8 mouse cellular contexts compared by ENCODE assay signal in genomic region chr14:25636297-25636696, GRCm38 (mm10). TPM values are rescaled to one million over a fixed set of nuclear protein-coding genes. Genes with fewer than 3 reads are reported as not detected.
DNase-seq lines count a peak whose midpoint lies in the region; ATAC-seq lines count a peak whose summit lies in the region.

No protein-coding gene starts in this region.

- H3K4me2 ChIP-seq in forebrain, embryonic 15.5 days (replicated peaks) = no peak overlapping the region
- H3K4me2 ChIP-seq in midbrain, embryonic 15.5 days = no peak overlapping the region

- H3K9me3 ChIP-seq in forebrain, embryonic 15.5 days = no peaks in the 10 kb centered on the region
- no peaks in the 10 kb centered on the region for H3K9me3 ChIP-seq in midbrain, embryonic 15.5 days

- no peak overlapping the region for H3K4me3 ChIP-seq in forebrain, embryonic 15.5 days
- no peak overlapping the region for H3K4me3 ChIP-seq in midbrain, embryonic 15.5 days

- H3K36me3 ChIP-seq in forebrain, embryonic 15.5 days = peaks cover 29% of the 10 kb centered on the region
- 0 out of 2 replicates have a peak, but pooled peaks cover 16% of the 10 kb centered on the region for H3K36me3 ChIP-seq in midbrain, embryonic 15.5 days (replicated peaks)

- H3K4me1 ChIP-seq in forebrain, embryonic 15.5 days = peaks cover 52% of the 10 kb centered on the region
- H3K4me1 ChIP-seq in midbrain, embryonic 15.5 days = peaks cover 58% of the 10 kb centered on the region

- no peaks in the 10 kb centered on the region for H3K27me3 ChIP-seq in forebrain, embryonic 15.5 days
- no peaks in the 10 kb centered on the region for H3K27me3 ChIP-seq in midbrain, embryonic 15.5 days (replicated peaks)

- H3K9ac ChIP-seq in forebrain, embryonic 15.5 days (replicated peaks) = no peak overlapping the region
- H3K9ac ChIP-seq in midbrain, embryonic 15.5 days = no peak overlapping the region

- ATAC-seq in forebrain, embryonic 15.5 days (replicated peaks) = peak; percentile 60
- peak; percentile 10; the same call in 1 of the 2 replicates for ATAC-seq in midbrain, embryonic 15.5 days (replicated peaks)

- peak; percentile 52 to 64 for DNase-seq in layer of hippocampus, adult 8-10 months (ENCODE audit: low spot score in 2 of 2)
- DNase-seq in layer of hippocampus, postnatal 25 days (ENCODE audit: extremely low spot score in 1 of 2, low spot score in 1 of 2) = no peak
- DNase-seq in cerebellum, adult 18-20 months = peak; percentile 76 to 84
- DNase-seq in thymus, adult 18-20 months = no peak
- DNase-seq in kidney, adult 18-20 months = no peak
- no peak for DNase-seq in thymus, postnatal 14 days

- peak overlapping the region; percentile 65 for H3K27ac ChIP-seq in forebrain, embryonic 15.5 days (replicated peaks)
- peak overlapping the region; percentile 60 for H3K27ac ChIP-seq in midbrain, embryonic 15.5 days

- 11% methylated on average over 7 of the region's 7 CpGs for WGBS in forebrain, embryonic 15.5 days
- WGBS in midbrain, embryonic 15.5 days = 18% methylated on average over 7 of the region's 7 CpGs

RNA-seq across cellular contexts. Expression of gene Ppif, which starts 57.7 kb away (rescaled TPM):
- 10 to 100 TPM; 25.5 to 30.6 (median 27.9) TPM for total RNA-seq in layer of hippocampus, adult 8-10 months (2022)
- total RNA-seq in layer of hippocampus, postnatal 25 days (2021) = 10 to 100 TPM; 26.0 to 27.7 TPM
- 21.5 and 24.3 TPM in 2 replicates for polyA plus RNA-seq in forebrain, embryonic 15.5 days (2015; fragmentation: Nextera tagmentation; extraction: Ambion mirVana)
- 30.6 and 32.0 TPM in 2 replicates for polyA plus RNA-seq in midbrain, embryonic 15.5 days (2015; fragmentation: Nextera tagmentation; extraction: Ambion mirVana)

Comparison
In these comparisons a context has a peak if more than half of its experiments do, and no peak if none do; other contexts are left out.
1. DNase-seq: peak in layer of hippocampus, adult 8-10 months (2 of 2) and cerebellum, adult 18-20 months (2 of 2); none in layer of hippocampus, postnatal 25 days (0 of 2), thymus, adult 18-20 months (0 of 2), kidney, adult 18-20 months (single experiment) and thymus, postnatal 14 days (single experiment).